Mouse (Mus musculus): ENCODE measurements around the gene Ndufa7. TPM values are rescaled to one million over a fixed set of nuclear protein-coding genes. Genes with fewer than 3 reads are reported as not detected.

Ndufa7 gene
- 490 and 495 TPM in 2 replicates for polyA plus RNA-seq (2015; fragmentation: Nextera tagmentation; extraction: Ambion mirVana)

DNA sequence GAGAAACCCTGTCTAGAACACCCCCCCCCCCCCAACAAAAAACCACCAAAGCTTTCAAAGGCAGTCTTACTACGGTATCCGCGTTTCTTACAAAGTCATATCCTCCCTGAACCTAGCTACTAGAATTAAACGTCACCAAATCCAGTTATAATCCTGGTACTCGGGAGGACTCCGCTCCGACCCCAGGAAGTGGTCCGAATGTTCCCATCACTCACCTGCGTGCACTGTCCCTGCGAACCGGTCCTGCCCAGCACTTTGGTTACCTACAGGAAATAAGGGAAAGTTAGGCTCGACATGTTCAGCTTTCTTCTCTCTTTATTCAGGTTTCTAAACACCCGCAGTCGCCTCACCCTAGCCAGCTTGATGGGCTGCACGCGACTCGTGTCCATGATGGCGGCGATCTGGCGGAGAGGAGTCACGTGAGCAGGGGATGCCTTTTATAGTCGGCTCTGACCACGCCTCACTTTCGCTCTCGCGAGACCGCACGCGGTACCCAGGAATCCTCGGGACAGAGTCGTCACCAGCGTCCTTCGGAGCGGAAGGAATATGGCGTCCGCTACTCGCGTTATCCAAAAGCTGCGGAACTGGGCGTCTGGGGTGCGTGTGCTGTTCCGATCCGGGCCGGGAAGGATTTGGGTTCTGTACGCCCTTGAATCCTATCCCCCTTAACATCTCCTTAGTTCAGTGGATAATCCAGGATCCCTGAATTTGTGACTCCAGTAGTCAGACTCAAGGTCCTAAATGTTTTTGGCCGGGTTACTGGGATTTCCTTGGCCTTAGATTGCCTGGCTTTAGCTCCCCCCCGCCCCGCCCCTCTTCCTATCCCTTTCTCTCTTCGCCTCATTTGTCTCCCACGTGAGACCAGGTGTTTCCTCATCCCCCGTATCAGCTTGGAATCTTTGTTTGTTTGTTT lies at the start of gene Ndufa7, which contains the start of gene Rps28:
Ndufa7 (plus strand) TSS at position 489 of the 913 bp plus-strand sequence.
Rps28 (minus strand) TSS at position 479 of the 913 bp plus-strand sequence.
- peaks cover 65% of the 10 kb centered on the region for H3K36me3 ChIP-seq
- no peaks in the 10 kb centered on the region for H3K9me3 ChIP-seq (replicated peaks)
- H3K4me1 ChIP-seq, result peaks cover 49% of the 10 kb centered on the region
- peak within 1 kb of the TSS; percentile 65 for H3K4me3 ChIP-seq (replicated peaks)
- peak within 1 kb of the TSS; percentile 84 for H3K4me2 ChIP-seq
- WGBS, result under 1% methylated on average over 51 of the region's 51 CpGs
- ATAC-seq (replicated peaks; ENCODE audit: low FRiP score), result peak; percentile 94
- peak within 1 kb of the TSS; percentile 90 for H3K27ac ChIP-seq
- peak within 1 kb of the TSS; percentile 72 for H3K9ac ChIP-seq
- H3K27me3 ChIP-seq, result no peaks in the 10 kb centered on the region

DNA sequence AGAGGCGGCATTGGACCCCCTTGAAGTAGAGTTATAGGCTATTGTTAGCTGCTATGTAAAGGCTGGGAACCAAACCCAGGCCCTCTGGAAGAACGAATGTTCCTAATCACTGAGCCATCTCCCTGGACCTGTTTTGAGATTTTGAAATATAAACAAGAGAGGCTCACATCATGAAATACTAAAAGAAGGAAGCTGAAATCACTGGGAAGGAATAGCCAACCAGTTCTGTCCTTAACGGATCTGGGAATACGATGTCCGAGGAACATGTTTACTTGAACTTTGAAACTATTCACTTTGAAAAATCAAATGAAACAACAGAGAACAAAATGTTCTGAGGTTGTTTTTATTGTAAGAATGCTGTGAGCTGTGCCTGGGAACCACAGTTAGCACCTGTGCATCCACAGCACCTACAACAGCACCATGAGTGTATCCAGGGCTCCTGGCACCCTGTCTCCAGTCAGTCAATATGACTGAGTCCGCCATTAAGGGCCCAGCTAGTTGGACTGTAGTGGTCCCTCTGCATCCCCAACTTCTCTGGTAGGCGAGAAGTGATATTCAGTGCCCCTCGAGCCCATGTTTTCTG lies 49.7 kb upstream of the Ndufa7 start:
- no peak overlapping the region for H3K4me2 ChIP-seq
- ATAC-seq (replicated peaks; ENCODE audit: low FRiP score), result no peak
- H3K4me1 ChIP-seq, result peaks cover 14% of the 10 kb centered on the region
- no peaks in the 10 kb centered on the region for H3K27me3 ChIP-seq
- H3K27ac ChIP-seq, result no peak overlapping the region
- H3K9ac ChIP-seq, result no peak overlapping the region
- H3K36me3 ChIP-seq, result peaks cover 28% of the 10 kb centered on the region
- no peak overlapping the region for H3K4me3 ChIP-seq (replicated peaks)
- no peaks in the 10 kb centered on the region for H3K9me3 ChIP-seq (replicated peaks)
- 94% methylated on average over 8 of the region's 8 CpGs for WGBS

DNA sequence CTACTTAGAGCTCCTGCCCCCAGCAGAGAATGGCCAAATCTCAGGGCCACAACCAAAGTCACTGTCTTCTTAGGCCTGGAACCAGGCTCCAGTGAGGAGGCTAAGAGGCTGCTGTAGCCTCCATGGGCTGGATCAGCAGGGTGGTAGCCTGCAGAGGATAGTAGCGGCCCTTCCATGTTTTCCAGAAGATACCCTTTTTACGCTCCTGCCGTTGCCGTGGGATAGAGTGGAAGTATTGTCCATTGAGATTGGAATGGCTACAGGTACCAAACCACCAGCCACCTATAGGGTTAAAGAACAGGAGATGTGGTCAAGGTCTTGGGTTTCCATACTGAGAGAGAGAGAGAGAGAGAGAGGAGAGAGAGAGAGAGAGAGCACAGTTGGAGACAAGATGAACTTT lies 49.1 kb upstream of the Ndufa7 start:
- peaks cover 20% of the 10 kb centered on the region for H3K4me1 ChIP-seq
- H3K27me3 ChIP-seq, result no peaks in the 10 kb centered on the region
- no peak overlapping the region for H3K4me3 ChIP-seq (replicated peaks)
- H3K9ac ChIP-seq, result no peak overlapping the region
- ATAC-seq (replicated peaks; ENCODE audit: low FRiP score), result no peak
- peaks cover 28% of the 10 kb centered on the region for H3K36me3 ChIP-seq
- WGBS, result 94% methylated on average over 4 of the region's 4 CpGs
- no peak overlapping the region for H3K27ac ChIP-seq
- H3K4me2 ChIP-seq, result no peak overlapping the region
- no peaks in the 10 kb centered on the region for H3K9me3 ChIP-seq (replicated peaks)

DNA sequence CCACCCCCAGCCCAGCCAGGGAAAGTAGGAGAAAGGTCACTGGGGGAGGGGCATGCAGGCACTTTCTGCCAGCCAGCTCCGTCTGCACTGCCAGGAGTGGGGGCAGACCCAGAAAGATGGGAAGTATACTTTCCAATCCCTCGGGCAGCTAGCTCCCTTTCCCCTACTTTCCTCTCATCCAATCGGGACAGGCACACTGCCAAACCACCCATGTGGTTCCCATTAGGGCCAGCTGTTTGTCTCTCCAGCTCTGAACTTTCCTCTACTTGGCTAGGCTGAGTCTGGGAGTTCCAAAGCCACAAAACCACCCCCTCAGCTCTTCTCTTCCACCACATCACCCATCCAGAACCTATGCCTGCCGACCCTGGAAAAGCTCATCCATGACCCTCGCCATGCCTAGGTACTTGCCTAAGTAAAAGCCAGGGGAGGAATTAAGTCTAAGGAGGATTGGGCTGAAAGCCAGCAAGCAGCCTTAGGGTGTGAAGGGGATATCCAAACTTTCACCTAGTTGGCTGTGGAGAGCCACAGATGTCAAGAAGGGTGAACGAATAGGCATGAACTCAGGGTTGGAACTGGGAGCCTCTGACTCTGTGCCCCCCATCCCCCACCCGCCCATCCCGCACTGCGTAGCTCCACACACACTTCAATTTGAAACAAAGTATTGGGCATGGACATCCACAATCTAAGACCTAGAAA lies 45.0 kb upstream of the Ndufa7 start:
- H3K9me3 ChIP-seq (replicated peaks), result no peaks in the 10 kb centered on the region
- ATAC-seq (replicated peaks; ENCODE audit: low FRiP score), result peak; percentile 50
- peaks cover 28% of the 10 kb centered on the region for H3K36me3 ChIP-seq
- H3K4me2 ChIP-seq, result peak overlapping the region; percentile 94
- H3K27me3 ChIP-seq, result no peaks in the 10 kb centered on the region
- H3K4me1 ChIP-seq, result peaks cover 47% of the 10 kb centered on the region
- H3K4me3 ChIP-seq (replicated peaks), result peak overlapping the region; percentile 55
- 38% methylated on average over 9 of the region's 9 CpGs for WGBS
- H3K27ac ChIP-seq, result peak overlapping the region; percentile 87
- H3K9ac ChIP-seq, result no peak overlapping the region

DNA sequence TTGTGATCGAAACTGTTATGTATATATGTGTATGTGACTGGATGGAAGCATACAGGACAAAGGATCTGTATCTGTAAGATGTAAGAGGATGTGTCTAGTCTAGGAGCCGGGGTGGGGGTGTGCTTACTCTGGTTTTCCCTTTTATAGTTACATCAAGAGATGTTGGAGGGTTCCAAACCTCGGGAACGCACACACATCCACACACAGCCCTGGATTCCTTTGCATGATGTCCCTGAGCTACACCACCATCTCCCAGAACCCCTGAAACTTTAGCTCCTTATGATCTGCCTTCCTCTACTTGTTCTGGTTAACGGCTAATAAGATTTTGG lies 44.4 kb upstream of the Ndufa7 start:
- no peak for ATAC-seq (replicated peaks; ENCODE audit: low FRiP score)
- Histone ChIP-seq H3K36me3 (peaks cover 28% of the 10 kb centered on the region), H3K4me3 (replicated peaks) (peak overlapping the region; percentile 55; the same call in 1 of the 2 replicates), H3K27ac (peak overlapping the region; percentile 87), H3K4me2 (peak overlapping the region; percentile 94), H3K4me1 (peaks cover 47% of the 10 kb centered on the region), H3K9ac (no peak overlapping the region), H3K9me3 (replicated peaks) (no peaks in the 10 kb centered on the region), H3K27me3 (no peaks in the 10 kb centered on the region)
- 77% methylated on average over 5 of the region's 5 CpGs for WGBS

DNA sequence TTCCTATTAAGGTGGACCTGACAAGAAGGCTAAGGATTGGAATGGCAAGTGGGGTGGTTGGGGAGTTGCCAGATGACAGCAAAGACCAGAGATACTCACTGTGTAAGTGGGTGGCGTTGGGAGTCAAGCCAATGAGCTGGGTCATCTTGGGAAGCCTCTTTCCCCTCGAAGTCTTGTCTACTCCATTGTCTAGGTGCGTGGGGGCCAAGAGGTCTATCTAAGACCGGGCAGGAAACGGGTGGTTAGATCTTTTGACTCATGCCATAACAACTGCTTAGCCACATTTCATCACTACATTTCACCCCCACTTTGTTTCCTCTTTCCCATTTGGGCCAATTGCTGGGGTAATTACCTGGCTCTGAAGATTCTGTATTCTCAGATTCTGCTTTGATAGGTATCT lies 43.9 kb upstream of the Ndufa7 start:
- no peaks in the 10 kb centered on the region for H3K9me3 ChIP-seq (replicated peaks)
- no peak overlapping the region for H3K9ac ChIP-seq
- H3K4me2 ChIP-seq, result peak overlapping the region; percentile 94
- H3K27me3 ChIP-seq, result no peaks in the 10 kb centered on the region
- H3K4me3 ChIP-seq (replicated peaks), result peak overlapping the region; percentile 55
- ATAC-seq (replicated peaks; ENCODE audit: low FRiP score), result no peak
- peaks cover 47% of the 10 kb centered on the region for H3K4me1 ChIP-seq
- WGBS, result 79% methylated on average over 5 of the region's 5 CpGs
- peak overlapping the region; percentile 87 for H3K27ac ChIP-seq
- H3K36me3 ChIP-seq, result peaks cover 24% of the 10 kb centered on the region

DNA sequence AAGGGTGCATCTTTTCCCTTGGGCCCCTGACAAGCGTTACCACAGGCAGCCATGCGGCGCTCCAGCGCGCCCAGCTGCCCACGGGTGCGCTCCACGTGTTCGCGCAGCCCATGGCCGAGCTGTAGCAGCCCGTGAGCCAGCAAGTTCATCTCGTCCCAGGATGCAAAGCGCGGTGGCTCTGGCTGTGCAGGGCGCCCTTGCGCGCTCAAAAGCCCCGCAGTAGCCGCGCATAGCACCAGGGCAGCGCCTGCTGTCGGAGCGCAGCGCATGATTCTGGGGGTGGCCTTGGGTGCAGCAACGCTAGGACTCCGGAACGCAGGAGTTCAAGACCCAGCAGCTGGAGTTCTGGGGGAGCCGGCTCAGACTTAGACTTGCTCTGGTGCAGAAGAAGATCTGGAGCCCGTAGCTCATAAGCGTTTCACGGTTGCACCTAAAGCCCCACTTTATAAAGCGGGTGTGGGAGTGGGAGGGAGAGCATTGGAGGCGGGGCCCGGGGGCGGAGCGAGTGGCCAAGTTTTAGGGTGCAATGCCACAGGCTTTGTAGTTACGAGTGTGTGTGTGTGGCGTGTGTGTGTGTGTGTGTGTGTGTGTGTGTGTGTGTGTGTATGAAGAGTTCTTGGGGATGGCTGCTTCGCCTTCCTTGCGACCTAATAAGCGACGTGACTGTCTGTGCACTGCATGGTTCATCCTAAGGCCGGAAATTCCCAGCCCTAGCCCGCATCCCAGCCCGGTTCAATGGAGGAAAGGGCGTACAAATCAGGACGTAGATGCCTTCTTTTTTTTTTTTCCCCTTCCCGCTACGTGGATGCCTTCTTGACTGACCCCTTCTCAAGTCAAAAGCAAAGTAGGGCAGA lies 43.0 kb upstream of the Ndufa7 start, which contains the start of gene Angptl4:
Angptl4 (minus strand) TSS at position 707 of the 854 bp plus-strand sequence.
- Histone ChIP-seq H3K36me3 (peaks cover 16% of the 10 kb centered on the region), H3K27me3 (no peaks in the 10 kb centered on the region), H3K4me3 (replicated peaks) (peak within 1 kb of the TSS; percentile 55), H3K27ac (peak within 1 kb of the TSS; percentile 87), H3K4me1 (peaks cover 47% of the 10 kb centered on the region), H3K9ac (peak within 1 kb of the TSS; percentile 61), H3K9me3 (replicated peaks) (no peaks in the 10 kb centered on the region), H3K4me2 (peak within 1 kb of the TSS; percentile 94)
- WGBS, result under 1% methylated on average over 49 of the region's 50 CpGs
- peak; percentile 88 for ATAC-seq (replicated peaks; ENCODE audit: low FRiP score)

DNA sequence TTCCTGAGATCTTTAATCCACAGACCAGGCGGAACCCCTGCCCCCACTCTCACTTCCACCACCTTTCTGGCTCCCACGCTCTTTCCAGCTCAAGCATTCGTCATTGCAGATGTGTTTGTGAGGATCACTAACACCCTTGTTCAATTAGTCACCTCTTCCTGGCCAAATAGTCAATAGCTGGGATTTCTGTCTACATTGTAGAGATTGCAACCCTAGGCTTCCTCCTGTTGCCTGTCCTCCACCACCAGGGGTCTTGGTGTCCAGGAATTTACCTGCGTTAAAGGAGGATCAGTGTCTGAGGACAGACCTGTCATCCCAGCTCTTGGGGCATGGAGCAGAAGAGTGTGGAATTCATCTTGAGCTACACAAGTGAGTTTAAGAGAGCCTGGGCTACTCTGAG lies 42.3 kb upstream of the Ndufa7 start:
- H3K4me1 ChIP-seq, result peaks cover 47% of the 10 kb centered on the region
- H3K36me3 ChIP-seq, result peaks cover 9% of the 10 kb centered on the region
- peak overlapping the region; percentile 61; the same call in 1 of the 2 replicates for H3K9ac ChIP-seq
- H3K9me3 ChIP-seq (replicated peaks), result no peaks in the 10 kb centered on the region
- peak overlapping the region; percentile 94 for H3K4me2 ChIP-seq
- H3K27ac ChIP-seq, result peak overlapping the region; percentile 87; the same call in 1 of the 2 replicates
- H3K4me3 ChIP-seq (replicated peaks), result peak overlapping the region; percentile 55
- no peak for ATAC-seq (replicated peaks; ENCODE audit: low FRiP score)
- H3K27me3 ChIP-seq, result 0 out of 2 replicates have a peak, but pooled peaks cover 3% of the 10 kb centered on the region
- WGBS, result 35% methylated on average over 4 of the region's 4 CpGs

DNA sequence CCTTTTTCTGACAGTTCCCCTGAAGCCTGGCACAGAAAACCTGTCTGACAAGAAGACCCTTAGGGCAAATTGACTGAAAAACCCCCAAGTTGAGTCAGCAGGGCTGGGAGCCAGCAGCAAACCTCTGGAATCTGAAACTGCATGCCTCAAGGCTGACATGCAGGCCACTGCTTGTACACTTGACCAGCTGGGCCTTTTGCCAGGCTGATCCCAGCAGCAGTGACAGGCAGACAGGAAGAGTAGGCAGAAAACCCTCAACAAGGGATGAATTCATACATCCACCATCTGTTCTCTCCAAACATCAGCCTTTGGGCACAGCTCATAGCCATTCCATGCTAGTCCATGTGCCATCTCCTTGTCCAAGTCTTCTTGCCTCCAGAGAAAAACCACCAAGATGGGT lies 41.0 kb upstream of the Ndufa7 start:
- Histone ChIP-seq H3K9ac (no peak overlapping the region), H3K9me3 (replicated peaks) (no peaks in the 10 kb centered on the region), H3K4me2 (no peak overlapping the region), H3K36me3 (no peaks in the 10 kb centered on the region), H3K4me3 (replicated peaks) (no peak overlapping the region), H3K4me1 (peaks cover 46% of the 10 kb centered on the region), H3K27ac (no peak overlapping the region), H3K27me3 (0 out of 2 replicates have a peak, but pooled peaks cover 3% of the 10 kb centered on the region)
- ATAC-seq (replicated peaks; ENCODE audit: low FRiP score), result no peak

DNA sequence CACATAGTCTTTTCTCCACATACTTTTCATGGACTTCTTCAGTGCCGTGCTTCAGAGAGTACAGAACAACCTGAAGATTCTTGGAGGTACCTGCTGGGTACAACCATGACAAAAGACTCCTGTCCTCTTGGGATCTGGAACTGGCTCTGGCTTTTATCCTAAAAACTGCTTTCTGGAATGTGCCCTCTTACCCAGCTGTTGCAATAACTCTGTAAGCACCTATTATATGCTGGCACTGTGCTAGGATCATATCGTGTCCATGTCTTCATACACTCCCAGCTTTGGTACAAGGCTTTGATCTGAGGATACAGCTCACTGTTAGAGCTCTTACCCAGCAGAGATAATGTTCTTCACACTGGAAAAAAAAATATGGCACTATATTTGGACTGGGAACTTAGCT lies 39.4 kb upstream of the Ndufa7 start:
- H3K9me3 ChIP-seq (replicated peaks), result no peaks in the 10 kb centered on the region
- H3K4me1 ChIP-seq, result peaks cover 31% of the 10 kb centered on the region
- H3K27ac ChIP-seq, result no peak overlapping the region
- ATAC-seq (replicated peaks; ENCODE audit: low FRiP score), result no peak
- 89% methylated on average over 2 of the region's 2 CpGs for WGBS
- no peak overlapping the region for H3K4me2 ChIP-seq
- H3K9ac ChIP-seq, result no peak overlapping the region
- H3K36me3 ChIP-seq, result no peaks in the 10 kb centered on the region
- 0 out of 2 replicates have a peak, but pooled peaks cover 3% of the 10 kb centered on the region for H3K27me3 ChIP-seq
- H3K4me3 ChIP-seq (replicated peaks), result no peak overlapping the region

DNA sequence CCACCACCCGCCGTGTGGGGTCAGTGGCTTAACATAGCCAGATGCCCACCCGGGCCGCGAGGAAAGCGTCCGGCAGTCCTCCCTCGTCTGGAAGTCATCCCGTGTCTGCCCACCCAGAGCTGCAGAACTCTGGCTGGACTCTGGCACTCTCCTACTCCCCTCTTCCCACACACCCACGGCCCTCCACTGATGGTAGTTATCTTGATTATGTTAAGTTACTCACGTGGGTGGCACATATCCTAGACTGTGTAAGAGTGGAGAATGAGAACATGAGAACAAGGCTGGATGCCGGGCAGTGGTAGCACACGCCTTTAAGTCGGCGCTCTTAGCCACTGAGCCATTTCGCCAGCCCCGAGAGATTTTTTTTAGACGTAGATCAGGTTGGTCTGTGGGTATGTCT lies 38.0 kb upstream of the Ndufa7 start:
- no peak for ATAC-seq (replicated peaks; ENCODE audit: low FRiP score)
- Histone ChIP-seq H3K27ac (no peak overlapping the region), H3K4me3 (replicated peaks) (no peak overlapping the region), H3K4me1 (peaks cover 17% of the 10 kb centered on the region), H3K4me2 (no peak overlapping the region), H3K9me3 (replicated peaks) (no peaks in the 10 kb centered on the region), H3K9ac (no peak overlapping the region), H3K36me3 (no peaks in the 10 kb centered on the region), H3K27me3 (0 out of 2 replicates have a peak, but pooled peaks cover 3% of the 10 kb centered on the region)
- 86% methylated on average over 18 of the region's 18 CpGs for WGBS

Data from kidney, embryonic 15.5 days (tissue).